Mouse (Mus musculus) thymus, postnatal 36 days (tissue): ENCODE data around the gene Large2.

Source experiments
- DNase-seq, 2 experiments: peaks; one replicate each; pipeline ENCODE4 v3.0.0; 2022; ENCODE audit warnings: mixed read lengths in 2 of 2

The Large2 gene

GRCm38 (mm10) chr2:92390206-92390930 lies 15.7 kb upstream of the Large2 start:
- no peak for DNase-seq

DNA sequence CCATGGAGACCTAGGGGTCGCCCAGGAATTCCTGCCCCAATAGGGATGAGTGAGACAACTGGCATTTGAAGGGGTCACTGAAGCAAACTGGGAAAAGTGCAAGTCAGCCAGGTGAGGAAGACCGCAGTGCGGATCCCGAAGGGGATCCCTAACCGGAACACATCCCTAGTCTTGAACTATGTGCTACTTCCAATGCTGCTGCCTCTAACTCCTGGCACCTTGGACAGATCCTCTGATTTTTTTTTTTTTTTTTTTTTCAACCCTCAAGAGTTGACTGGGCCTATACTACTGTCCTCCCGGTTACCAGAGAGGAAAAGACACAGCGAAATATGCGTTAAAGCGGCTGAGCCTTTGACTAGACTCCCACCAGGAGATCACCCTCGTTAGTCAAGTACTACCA lies 15.0 kb upstream of the Large2 start:
- DNase-seq, result no peak

GRCm38 (mm10) chr2:92388891-92389641 lies 14.4 kb upstream of the Large2 start:
- DNase-seq, result peak; percentile 51 to 59

DNA sequence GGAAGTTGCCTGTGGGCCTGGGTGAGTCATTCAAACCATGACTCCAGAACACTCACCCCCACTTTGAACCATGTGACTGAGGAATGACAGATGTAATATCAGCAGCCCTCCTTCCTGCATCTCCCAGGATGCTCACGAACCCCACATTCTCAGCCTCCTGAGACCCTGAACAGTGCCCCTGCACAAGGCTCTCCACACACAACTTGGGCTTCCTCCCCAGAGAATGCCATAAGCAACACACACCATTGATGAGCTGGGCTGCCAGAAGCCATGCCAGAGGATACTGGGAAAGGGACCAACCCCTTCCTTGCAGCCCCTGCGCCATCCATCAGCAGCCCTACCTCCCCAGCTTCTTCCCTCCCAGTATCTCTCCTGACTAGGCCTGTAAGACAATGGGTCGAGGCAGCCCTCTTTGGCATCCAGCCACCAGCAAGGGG lies 13.4 kb upstream of the Large2 start:
- no peak for DNase-seq

GRCm38 (mm10) chr2:92387646-92388045 lies 13.0 kb upstream of the Large2 start:
- no peak for DNase-seq

DNA sequence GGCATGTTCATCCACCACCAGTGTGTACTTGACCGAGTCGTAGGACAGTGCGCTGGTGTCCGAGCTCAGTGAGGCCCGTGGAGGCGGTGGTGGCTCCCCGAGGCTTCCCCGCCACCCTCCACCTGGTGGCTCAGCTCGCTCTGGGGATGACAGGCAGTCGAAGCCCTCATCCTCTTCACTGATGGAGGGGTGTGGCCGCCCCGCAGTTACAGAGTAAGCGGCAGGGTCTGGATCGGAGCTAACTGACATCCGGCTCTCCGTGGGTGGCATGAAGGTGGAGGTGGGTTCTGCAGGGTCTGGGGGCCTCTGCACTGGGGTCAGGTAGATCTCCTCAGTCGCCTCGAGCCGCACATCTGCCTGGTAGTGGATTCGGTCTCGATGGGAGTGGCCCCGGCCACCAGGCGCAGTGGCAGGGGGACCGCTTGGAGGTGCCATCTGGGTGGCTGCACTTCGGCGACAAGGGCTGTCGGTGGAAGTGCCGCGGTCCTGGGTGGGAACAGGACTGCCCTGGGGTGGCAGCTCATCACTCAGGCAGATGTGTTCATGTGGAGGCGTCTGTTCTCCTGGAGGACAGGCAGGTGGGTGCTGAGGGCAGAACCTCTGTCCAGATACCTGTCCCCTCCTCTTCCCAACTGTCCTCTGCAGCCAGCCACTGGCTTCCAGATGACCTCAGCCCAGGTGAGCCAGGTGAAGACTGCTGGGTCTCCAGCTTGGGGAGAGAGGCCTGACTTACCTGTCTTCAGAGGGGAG lies 12.3 kb upstream of the Large2 start:
- DNase-seq, result no peak

DNA sequence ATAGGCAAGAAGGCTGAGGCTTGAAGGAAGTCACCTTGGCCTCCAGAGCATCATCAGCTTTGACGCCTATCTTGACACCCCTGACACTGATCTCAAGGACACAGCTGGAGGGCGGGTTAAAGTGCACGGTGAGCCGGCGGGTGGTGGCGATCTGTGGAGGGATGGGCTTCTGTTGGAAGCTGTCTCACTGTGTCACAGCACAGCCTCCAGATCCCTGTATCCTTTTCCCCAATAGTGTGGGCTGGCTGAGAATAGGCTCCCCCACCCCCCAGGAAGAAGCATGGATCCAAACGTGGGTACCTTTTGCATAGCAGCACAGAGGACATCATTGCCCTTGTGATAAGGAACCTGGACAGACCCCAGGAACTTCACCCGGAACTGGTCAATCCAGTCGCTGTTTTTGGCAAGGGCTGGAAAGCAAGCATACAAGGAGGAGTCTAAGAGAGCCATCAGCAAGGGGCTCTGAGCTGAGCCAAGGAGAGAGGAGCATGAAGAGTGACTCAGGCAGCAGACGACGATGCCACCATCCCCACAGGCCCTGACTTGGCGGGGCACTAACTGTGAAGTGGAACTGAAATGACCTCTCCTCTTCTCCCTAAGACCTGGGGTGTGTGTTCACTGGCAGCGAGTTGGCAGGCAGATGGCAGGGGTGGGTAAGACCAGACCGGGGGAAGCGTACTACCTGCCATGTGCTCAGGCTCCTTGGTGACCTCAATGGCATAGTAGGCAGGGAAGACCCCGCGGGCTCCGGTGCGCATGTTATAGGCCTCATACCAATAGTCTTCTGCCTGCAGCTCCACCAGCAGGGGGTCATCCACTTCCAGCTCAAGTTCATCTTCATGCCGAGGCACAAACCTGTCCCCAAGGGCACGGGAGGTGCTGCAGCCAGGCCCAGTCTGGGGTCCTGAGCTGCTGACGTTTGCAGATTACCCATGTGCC lies 10.7 kb upstream of the Large2 start:
- DNase-seq, result no peak

- DNase-seq, result peak; percentile 26 to 58
Observed at GRCm38 (mm10) chr2:92384101-92384500, 9.4 kb upstream of the Large2 start.

- no peak for DNase-seq
Observed at GRCm38 (mm10) chr2:92382759-92383158, 8.1 kb upstream of the Large2 start.

- no peak for DNase-seq
Observed at GRCm38 (mm10) chr2:92381901-92382588, 7.4 kb upstream of the Large2 start, which contains the start of gene 1700029I15Rik. TSS of gene 1700029I15Rik (plus strand) at chr2:92382538.

DNA sequence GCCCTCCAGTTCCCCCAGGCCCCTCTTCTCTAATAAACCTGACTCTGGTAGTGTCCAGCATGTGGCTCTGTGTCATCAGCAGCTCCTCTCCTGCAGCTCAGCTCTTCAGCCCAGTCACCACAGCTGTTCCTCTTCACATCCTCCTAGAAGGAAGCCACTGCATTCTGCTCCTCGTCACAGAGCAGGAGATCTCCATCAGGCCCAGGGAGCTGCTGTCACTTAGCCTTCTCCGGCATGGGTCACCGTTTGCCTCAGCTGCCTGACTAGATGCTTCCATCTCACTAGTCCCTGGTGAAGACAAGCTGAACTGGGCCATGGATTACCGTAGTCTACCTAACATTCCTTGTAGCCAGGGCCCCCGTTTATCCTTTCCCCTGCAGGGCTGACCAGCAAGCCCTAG lies 6.5 kb upstream of the Large2 start:
- DNase-seq, result no peak

DNA sequence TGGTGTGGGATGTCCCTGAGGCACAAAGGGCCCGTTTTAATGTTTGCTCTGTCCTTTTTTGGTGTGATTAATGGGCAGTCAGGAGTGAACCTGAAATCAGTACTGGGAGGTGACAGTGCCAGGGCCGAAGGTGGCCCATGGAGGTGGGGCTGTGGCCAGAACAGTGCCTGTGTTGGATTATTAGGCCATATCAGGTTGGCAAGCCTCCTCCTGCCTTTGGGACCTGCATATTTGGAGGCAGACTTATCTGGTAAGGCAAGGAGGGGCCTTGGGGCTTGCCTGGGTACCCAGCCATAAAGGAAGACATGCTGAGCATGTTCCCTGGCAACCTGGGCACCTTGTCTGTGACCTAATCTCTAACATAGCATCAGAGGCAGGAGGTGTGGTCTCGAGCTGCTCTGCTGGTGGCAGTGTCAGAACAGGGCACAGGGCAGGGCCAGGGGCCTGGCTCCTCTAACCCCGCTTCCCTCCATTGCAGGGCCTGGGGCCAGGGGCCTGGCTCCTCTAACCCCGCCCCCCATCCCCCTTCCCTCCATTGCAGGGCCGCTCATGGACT lies 5.9 kb upstream of the Large2 start:
- no peak for DNase-seq

DNA sequence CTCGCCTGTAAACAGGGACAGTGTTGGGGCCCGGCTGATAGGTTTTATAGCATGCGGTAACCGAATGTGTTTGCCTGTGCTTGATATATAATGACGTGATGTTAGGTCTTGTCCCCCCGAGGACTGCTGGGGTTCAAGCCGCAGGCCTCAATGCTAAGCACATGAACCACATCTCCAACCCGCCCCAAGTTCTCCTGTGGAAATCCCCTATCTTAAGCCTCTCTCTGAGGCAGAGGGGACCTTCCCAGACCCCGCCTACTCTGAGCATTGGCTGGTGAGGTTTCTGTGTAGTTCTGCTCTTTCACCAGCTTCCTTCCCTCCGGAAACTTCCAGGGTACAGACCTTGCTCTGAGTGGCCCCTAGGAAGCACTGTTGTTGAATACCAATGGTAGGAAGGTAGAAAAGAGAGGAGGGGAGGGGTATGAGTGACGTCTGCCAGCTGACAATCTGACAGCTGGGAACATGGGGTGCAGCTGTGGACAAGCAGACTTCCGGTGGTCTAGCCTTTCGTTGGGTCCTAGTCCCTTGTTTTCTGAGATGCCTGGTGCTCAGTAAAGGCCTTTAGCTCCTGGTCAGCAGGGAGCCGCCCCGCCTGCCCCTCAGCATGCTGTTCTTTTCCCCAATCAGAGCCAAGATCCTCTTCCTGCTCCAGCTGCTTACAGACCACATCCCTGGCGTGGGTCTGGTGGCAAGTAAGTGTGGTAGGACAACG lies 5.3 kb upstream of the Large2 start:
- no peak for DNase-seq

GRCm38 (mm10) chr2:92377320-92377719 lies 2.7 kb upstream of the Large2 start:
- DNase-seq, result no peak

DNA sequence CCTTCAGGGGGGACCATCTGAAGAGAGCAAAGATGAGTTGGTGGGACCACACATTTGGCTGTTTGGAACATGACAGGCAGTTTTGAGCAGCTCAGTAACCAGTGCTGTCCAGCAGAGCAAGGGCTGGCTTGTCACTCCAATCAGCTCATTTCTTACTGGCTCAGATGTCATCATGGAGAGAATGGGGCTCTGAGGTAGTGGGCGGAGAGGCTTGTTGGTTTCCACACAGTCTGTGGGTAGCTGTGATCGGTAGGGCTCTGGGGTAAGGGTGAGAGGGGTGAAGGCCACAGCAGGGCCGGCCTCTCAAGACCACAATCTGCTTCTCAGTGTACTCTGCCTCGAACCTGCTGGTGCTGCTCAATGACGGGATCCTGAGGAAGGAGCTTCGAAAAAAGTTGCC lies 1.6 kb upstream of the Large2 start:
- no peak for DNase-seq

- DNase-seq, result no peak
Observed at GRCm38 (mm10) chr2:92375788-92376187, 1.1 kb upstream of the Large2 start.

DNA sequence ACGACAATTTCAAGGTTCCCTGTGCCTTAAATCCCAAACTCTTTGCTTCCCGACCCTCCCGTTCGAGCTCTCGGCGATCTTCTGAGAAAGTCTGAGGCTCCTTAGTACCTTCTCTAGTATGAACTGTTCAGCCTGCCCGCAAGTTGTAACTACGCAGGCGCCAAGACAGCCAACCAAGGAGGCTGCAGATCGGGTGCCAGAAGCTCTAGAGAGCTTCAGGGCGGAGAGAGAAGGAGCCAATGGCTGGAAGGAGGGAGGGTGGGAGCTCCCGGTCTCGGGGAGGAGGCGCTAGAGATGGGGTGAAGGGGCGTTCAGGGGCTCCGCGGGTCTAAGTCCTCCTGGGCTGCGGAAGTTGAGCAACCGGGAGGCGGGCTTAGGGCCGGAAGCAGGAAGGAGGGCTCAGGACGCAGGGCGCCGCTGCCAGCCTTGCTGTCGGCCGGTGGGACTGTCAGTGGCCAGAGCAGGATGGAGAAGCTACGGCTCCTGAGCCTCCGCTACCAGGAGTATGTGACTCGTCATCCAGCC lies 492 bp upstream of the Large2 start:
- DNase-seq, result peak; percentile 93 to 97

- peak in 1 of 2 experiments; percentile 44 for DNase-seq
Observed at GRCm38 (mm10) chr2:92373437-92373813, 1.2 kb downstream of the Large2 start.

DNA sequence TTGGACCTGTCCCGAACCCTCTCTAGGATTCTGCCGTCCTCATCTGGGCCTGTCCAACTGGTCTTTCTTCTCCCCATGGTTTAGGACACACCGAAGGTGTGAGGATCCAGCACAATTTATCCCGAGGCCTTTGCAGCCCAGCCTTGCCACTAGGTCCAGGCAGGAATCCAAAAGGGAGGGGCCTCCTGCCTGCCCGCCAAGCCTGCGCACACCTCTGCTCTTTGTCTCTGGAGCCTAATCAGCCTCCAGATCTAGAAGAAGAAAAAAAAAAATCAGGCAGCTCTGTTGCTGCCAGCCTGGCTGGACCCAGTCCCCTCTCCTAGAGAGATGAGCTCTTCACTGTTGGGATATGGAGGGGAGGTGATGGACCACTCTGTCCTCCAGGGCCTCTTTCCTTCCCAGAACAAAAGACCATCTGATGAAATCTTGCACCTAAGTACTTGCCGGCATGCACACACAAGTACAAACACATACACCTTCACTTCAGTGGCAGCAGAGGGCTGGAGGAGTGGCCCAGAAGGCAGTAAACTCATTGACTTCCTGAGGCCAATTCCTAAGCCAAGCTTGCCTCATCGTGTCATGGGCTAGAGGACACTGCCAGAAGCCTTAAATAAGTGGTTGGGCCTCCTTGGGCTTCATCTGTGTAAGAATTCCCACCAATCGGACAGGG lies 1.8 kb downstream of the Large2 start:
- DNase-seq, result no peak
